Mouse (Mus musculus) lung, adult 2 months (tissue): ENCODE measurements around the gene Exosc9. TPM values are rescaled to one million over a fixed set of nuclear protein-coding genes. Genes with fewer than 3 reads are reported as not detected.
"Not testable (repeated sequence)": the region's sequence is repeated elsewhere in the genome, so short reads cannot be mapped to it uniquely, and the experiment has no call there.

ENCODE experiments used
- DNase-seq: peaks from one replicate; pipeline ENCODE4 v3.0.0; 2022
- H3K4me1 ChIP-seq: fragments of 200-500 bp; 2 replicates; pipeline ENCODE4 v1.6.1; 2011; ENCODE audit warnings: low read length; ENCODE audit not compliant: control insufficient read depth, insufficient read depth
- H3K4me3 ChIP-seq: fragments of 200-500 bp; replicated peaks from 2 replicates; pipeline ENCODE3; 2011; ENCODE audit warnings: low read depth, mild to moderate bottlenecking, control low read depth, low read length; ENCODE audit errors: extremely low read depth
- CTCF ChIP-seq: fragments of 200-500 bp; IDR thresholded peaks from 2 replicates; pipeline ENCODE4 v1.5.1; 2011; ENCODE audit warnings: mild to moderate bottlenecking, low read length, control low read depth; ENCODE audit not compliant: insufficient read depth
- POLR2A ChIP-seq: fragments of 200-500 bp; IDR thresholded peaks from 2 replicates; pipeline ENCODE4 v1.6.1; 2011; ENCODE audit warnings: low read depth, mild to moderate bottlenecking, control low read depth, low read length, borderline replicate concordance; ENCODE audit errors: extremely low read depth
- WGBS: fragments of 180-500 bp; shearing (Covaris S2); methylation state at CpG from one replicate; pipeline ENCODE4 v1.1.7; 2018; 5-methylcytosine and 5-hydroxymethylcytosine counted together
- polyA plus RNA-seq: library from polyadenylated mRNA; depleted of rRNA; stranded (reverse); fragments of >200 nt; gene quantifications from 2 replicates; pipeline ENCODE4 v1.2.3, GENCODE M21; 2012

Gene Exosc9
- polyA plus RNA-seq, 1 experiment = 9.5 TPM

DNA sequence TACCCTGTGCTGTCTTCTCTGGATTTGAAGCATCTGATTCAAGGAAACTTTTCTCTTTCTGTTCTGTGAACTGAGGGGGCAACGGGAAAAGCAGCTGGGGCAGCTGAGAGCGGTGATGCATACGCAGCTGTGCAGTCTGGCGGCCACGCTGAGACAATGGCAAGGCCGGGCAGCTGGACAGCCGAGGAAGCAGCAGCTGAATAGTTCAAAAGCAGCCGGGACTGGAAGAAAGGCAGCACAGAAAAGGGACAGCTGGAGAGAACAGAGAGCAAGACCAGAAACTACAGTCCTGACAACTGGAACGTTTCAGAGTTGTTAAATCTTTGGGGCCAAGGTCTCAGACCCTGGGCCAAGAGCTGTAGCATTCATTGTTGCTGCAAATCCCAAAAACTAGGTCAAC lies 1.1 kb upstream of the Exosc9 start:
- peak; percentile 10 for DNase-seq
- Histone ChIP-seq H3K4me1 (peaks cover 6% of the 10 kb centered on the region; the same call in 1 of the 2 replicates), H3K4me3 (no peak overlapping the region)
- TF ChIP-seq POLR2A (no peak), CTCF (no peak)
- WGBS = 37% methylated on average over 9 of the region's 9 CpGs

- TF ChIP-seq POLR2A (no peak), CTCF (no peak)
- Histone ChIP-seq H3K4me1 (peaks cover 6% of the 10 kb centered on the region; the same call in 1 of the 2 replicates), H3K4me3 (peak overlapping the region; percentile 99)
- DNase-seq = no peak
- WGBS = 11% methylated on average over 12 of the region's 12 CpGs
Observed at GRCm38 (mm10) chr3:36551851-36552384, 488 bp upstream of the Exosc9 start.

GRCm38 (mm10) chr3:36557601-36558000 lies 5.2 kb downstream of the Exosc9 start:
- Histone ChIP-seq H3K4me1 (peaks cover 3% of the 10 kb centered on the region; the same call in 1 of the 2 replicates), H3K4me3 (no peak overlapping the region)
- no peak for DNase-seq
- no peak for TF ChIP-seq CTCF
- TF ChIP-seq POLR2A = no peak
- WGBS = 91% methylated on average over 1 of the region's 1 CpGs

- Histone ChIP-seq H3K4me1 (no peaks in the 10 kb centered on the region), H3K4me3 (no peak overlapping the region)
- DNase-seq = no peak
- WGBS = 78% methylated on average over 4 of the region's 4 CpGs
- TF ChIP-seq POLR2A (no peak), CTCF (no peak)
Observed at GRCm38 (mm10) chr3:36559606-36560005, 7.2 kb downstream of the Exosc9 start.

DNA sequence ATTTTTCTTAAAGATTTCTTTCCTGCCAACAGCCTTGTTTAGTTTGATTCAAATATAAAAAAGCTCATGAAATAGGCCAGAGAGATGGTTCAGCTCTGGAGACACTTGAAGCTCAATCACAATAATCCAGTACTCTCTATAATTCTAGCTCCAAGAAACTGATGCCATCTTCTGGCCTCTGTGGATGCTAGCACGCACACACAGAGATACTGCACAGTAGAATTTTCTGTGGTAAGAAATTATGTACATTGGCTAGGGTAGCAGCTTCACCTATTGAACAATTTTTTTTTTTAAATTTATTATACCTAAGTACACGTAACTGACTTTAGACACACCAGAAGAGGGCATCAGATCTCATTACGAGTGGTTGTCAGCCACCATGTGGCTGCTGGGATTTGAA lies 11.3 kb downstream of the Exosc9 start:
- Histone ChIP-seq H3K4me3 (no peak overlapping the region), H3K4me1 (no peaks in the 10 kb centered on the region)
- no peak for DNase-seq
- WGBS = 96% methylated on average over 3 of the region's 3 CpGs
- TF ChIP-seq CTCF (no peak), POLR2A (no peak)

DNA sequence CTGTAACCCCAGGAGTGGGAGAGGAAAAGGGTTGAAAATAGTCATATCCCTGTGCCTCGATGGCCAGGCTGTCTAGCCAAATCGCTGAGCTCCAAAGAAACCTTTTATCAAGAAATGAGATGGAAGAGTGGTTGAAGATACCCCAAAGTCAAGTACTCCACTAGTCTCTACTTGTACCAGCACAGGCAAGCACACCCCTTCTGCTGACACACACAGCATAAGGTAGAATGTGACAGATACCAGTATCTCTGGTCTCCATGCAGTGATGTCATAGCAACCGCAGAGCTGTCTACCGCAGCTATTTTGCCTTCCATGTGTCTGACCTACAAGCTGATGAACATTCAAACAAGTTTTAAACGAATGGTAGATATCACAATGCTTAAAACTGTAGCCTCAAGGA lies 17.4 kb downstream of the Exosc9 start:
- H3K4me1 ChIP-seq = peaks cover 4% of the 10 kb centered on the region; the same call in 1 of the 2 replicates
- 75% methylated on average over 5 of the region's 5 CpGs for WGBS
- no peak for DNase-seq
- no peak for TF ChIP-seq POLR2A
- TF ChIP-seq CTCF = no peak
- no peak overlapping the region for H3K4me3 ChIP-seq

DNA sequence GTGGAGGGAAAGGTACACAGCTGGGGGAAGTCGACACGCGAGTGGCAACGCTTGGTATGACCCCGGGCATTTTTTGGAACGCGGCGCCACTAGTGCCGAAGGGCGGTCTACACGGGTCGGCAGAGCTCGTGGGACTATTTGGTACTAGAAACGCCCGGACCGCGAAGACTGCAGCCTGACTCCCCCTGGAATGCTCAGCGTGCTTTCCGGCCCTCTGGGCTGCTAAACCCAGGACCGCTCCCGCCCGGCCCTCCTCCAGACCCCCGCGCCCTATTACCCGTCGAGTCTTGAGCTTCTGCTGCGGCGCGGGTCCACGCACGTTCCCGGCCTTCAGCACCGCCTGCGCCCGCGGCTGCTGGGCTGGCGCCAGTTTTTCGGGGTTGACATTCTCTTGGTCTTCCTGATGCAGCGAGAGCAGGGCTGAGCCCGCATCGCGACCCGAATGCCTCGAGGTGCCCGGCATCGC lies 19.0 kb downstream of the Exosc9 start:
- no peak for DNase-seq
- TF ChIP-seq CTCF (no peak), POLR2A (no peak)
- Histone ChIP-seq H3K4me3 (peak overlapping the region; percentile 44), H3K4me1 (peaks cover 4% of the 10 kb centered on the region; the same call in 1 of the 2 replicates)
- WGBS = under 1% methylated on average over 46 of the region's 46 CpGs

GRCm38 (mm10) chr3:36571827-36572378 lies 19.5 kb downstream of the Exosc9 start, which contains the start of gene Ccna2:
Ccna2 (minus strand) TSS chr3:36572150.
- H3K4me1 ChIP-seq = peaks cover 4% of the 10 kb centered on the region; the same call in 1 of the 2 replicates
- H3K4me3 ChIP-seq = peak within 1 kb of the TSS; percentile 50
- peak; percentile 70 for TF ChIP-seq CTCF
- peak; percentile 51; the same call in 1 of the 2 replicates for TF ChIP-seq POLR2A
- whole genome bisulfite sequencing = under 1% methylated on average over 60 of the region's 60 CpGs
- peak; percentile 95 for DNase-seq

GRCm38 (mm10) chr3:36598811-36599210 lies 46.4 kb downstream of the Exosc9 start:
- Histone ChIP-seq H3K4me3 (no peak overlapping the region), H3K4me1 (no peaks in the 10 kb centered on the region)
- no peak for TF ChIP-seq CTCF
- TF ChIP-seq POLR2A = no peak
- DNase-seq = no peak
- WGBS = 48% methylated on average over 3 of the region's 3 CpGs

GRCm38 (mm10) chr3:36599773-36600172 lies 47.4 kb downstream of the Exosc9 start:
- WGBS = 86% methylated on average over 8 of the region's 9 CpGs
- not testable (repeated sequence) for DNase-seq, H3K4me1 ChIP-seq, H3K4me3 ChIP-seq
